Mouse (Mus musculus) heart, embryonic 15.5 days (tissue): Measurements from ENCODE around the gene Hoxa3. TPM values are rescaled to one million over a fixed set of nuclear protein-coding genes. Genes with fewer than 3 reads are reported as not detected.

ENCODE experiments used
- ATAC-seq: fragments of 200-750 bp; cut with Nextera tagmentation; replicated peaks from 2 replicates; pipeline ENCODE4 v1.8.0; 2017; ENCODE audit warnings: low read depth, moderate TSS enrichment; ENCODE audit not compliant: insufficient number of reproducible peaks, insufficient read depth, low FRiP score
- H3K27ac ChIP-seq: fragments of 300-500 bp; sonication (generic); 2 replicates; pipeline ENCODE4 v1.5.1; 2015; ENCODE audit warnings: mild to moderate bottlenecking, inconsistent platforms
- H3K27me3 ChIP-seq: fragments of 300-500 bp; sonication (generic); 2 replicates; pipeline ENCODE4 v1.6.1; 2015; ENCODE audit warnings: inconsistent platforms
- H3K36me3 ChIP-seq: fragments of 300-500 bp; sonication (generic); 2 replicates; pipeline ENCODE4 v1.6.1; 2015; ENCODE audit warnings: mild to moderate bottlenecking, inconsistent platforms
- H3K4me1 ChIP-seq: fragments of 300-500 bp; sonication (generic); replicated peaks from 2 replicates; pipeline ENCODE4 v1.6.1; 2015; ENCODE audit warnings: inconsistent platforms
- H3K4me2 ChIP-seq: fragments of 300-500 bp; sonication (generic); 2 replicates; pipeline ENCODE4 v1.6.1; 2015; ENCODE audit warnings: inconsistent platforms, mild to moderate bottlenecking, moderate library complexity
- H3K4me3 ChIP-seq: fragments of 300-500 bp; sonication (generic); 2 replicates; pipeline ENCODE4 v1.5.1; 2015; ENCODE audit warnings: mild to moderate bottlenecking, inconsistent platforms
- H3K9ac ChIP-seq: fragments of 300-500 bp; sonication (generic); 2 replicates; pipeline ENCODE4 v1.6.1; 2015; ENCODE audit warnings: mild to moderate bottlenecking, inconsistent platforms
- H3K9me3 ChIP-seq: fragments of 300-500 bp; sonication (generic); replicated peaks from 2 replicates; pipeline ENCODE4 v1.6.1; 2016; ENCODE audit warnings: inconsistent platforms
- WGBS: fragments of 180-500 bp; shearing (Covaris S2); methylation state at CpG from one replicate; pipeline ENCODE4 v1.1.7; 2015; ENCODE audit warnings: mixed read lengths; 5-methylcytosine and 5-hydroxymethylcytosine counted together
- polyA plus RNA-seq: library from polyadenylated mRNA; unstranded; fragments of >200 nt; fragmentation: Nextera tagmentation; extraction: Ambion mirVana; gene quantifications from 2 replicates; pipeline ENCODE4 v1.2.1, GENCODE M21; 2015

Hoxa3 gene
- polyA plus RNA-seq, 1 experiment from 2014 or later: 0.89 TPM

GRCm38 (mm10) chr6:52252775-52253376, 39.7 kb upstream of the Hoxa3 start:
- peaks cover 10% of the 10 kb centered on the region; the same call in 1 of the 2 replicates for H3K4me1 ChIP-seq
- no peak overlapping the region for H3K27ac ChIP-seq
- H3K4me2 ChIP-seq: no peak overlapping the region
- H3K27me3 ChIP-seq: peaks cover 93% of the 10 kb centered on the region
- no peak overlapping the region for H3K9ac ChIP-seq
- no peak for ATAC-seq
- H3K4me3 ChIP-seq: no peak overlapping the region; the same call in 1 of the 2 replicates
- no peaks in the 10 kb centered on the region for H3K36me3 ChIP-seq
- no peaks in the 10 kb centered on the region for H3K9me3 ChIP-seq
- WGBS: 1% methylated on average over 35 of the region's 35 CpGs

GRCm38 (mm10) chr6:52252016-52252774, 39.1 kb upstream of the Hoxa3 start:
- no peak overlapping the region for H3K4me2 ChIP-seq
- no peak for ATAC-seq
- WGBS: 5% methylated on average over 24 of the region's 24 CpGs
- H3K9me3 ChIP-seq: no peaks in the 10 kb centered on the region
- no peak overlapping the region for H3K27ac ChIP-seq
- H3K4me1 ChIP-seq: peaks cover 10% of the 10 kb centered on the region; the same call in 1 of the 2 replicates
- H3K36me3 ChIP-seq: no peaks in the 10 kb centered on the region
- no peak overlapping the region for H3K4me3 ChIP-seq
- H3K9ac ChIP-seq: no peak overlapping the region
- peaks cover 94% of the 10 kb centered on the region for H3K27me3 ChIP-seq

GRCm38 (mm10) chr6:52251177-52251879, 38.2 kb upstream of the Hoxa3 start:
- H3K27ac ChIP-seq: no peak overlapping the region
- peaks cover 10% of the 10 kb centered on the region for H3K4me1 ChIP-seq
- no peaks in the 10 kb centered on the region for H3K9me3 ChIP-seq
- H3K4me3 ChIP-seq: no peak overlapping the region
- H3K4me2 ChIP-seq: no peak overlapping the region
- H3K9ac ChIP-seq: no peak overlapping the region
- ATAC-seq: no peak
- no peaks in the 10 kb centered on the region for H3K36me3 ChIP-seq
- peaks cover 95% of the 10 kb centered on the region for H3K27me3 ChIP-seq
- 15% methylated on average over 7 of the region's 7 CpGs for WGBS

GRCm38 (mm10) chr6:52249826-52250225, 36.7 kb upstream of the Hoxa3 start:
- ATAC-seq: no peak
- Histone ChIP-seq H3K9me3 (no peaks in the 10 kb centered on the region), H3K4me3 (no peak overlapping the region), H3K4me1 (peaks cover 21% of the 10 kb centered on the region), H3K27me3 (peaks cover 97% of the 10 kb centered on the region), H3K9ac (no peak overlapping the region), H3K4me2 (no peak overlapping the region), H3K27ac (no peak overlapping the region), H3K36me3 (no peaks in the 10 kb centered on the region)
- WGBS: 6% methylated on average over 4 of the region's 4 CpGs

GRCm38 (mm10) chr6:52249415-52249738, 36.2 kb upstream of the Hoxa3 start:
- Histone ChIP-seq H3K9me3 (no peaks in the 10 kb centered on the region), H3K9ac (no peak overlapping the region), H3K4me1 (peaks cover 21% of the 10 kb centered on the region), H3K27me3 (peaks cover 98% of the 10 kb centered on the region), H3K4me3 (no peak overlapping the region), H3K27ac (no peak overlapping the region), H3K36me3 (no peaks in the 10 kb centered on the region), H3K4me2 (no peak overlapping the region; the same call in 1 of the 2 replicates)
- WGBS: 1% methylated on average over 16 of the region's 16 CpGs
- ATAC-seq: no peak

GRCm38 (mm10) chr6:52248638-52249414, 35.7 kb upstream of the Hoxa3 start:
- Histone ChIP-seq H3K27me3 (peaks cover 98% of the 10 kb centered on the region), H3K9me3 (no peaks in the 10 kb centered on the region), H3K4me1 (peaks cover 21% of the 10 kb centered on the region), H3K27ac (no peak overlapping the region), H3K36me3 (no peaks in the 10 kb centered on the region), H3K4me2 (no peak overlapping the region; the same call in 1 of the 2 replicates), H3K9ac (no peak overlapping the region), H3K4me3 (no peak overlapping the region)
- WGBS: 2% methylated on average over 27 of the region's 27 CpGs
- ATAC-seq: no peak

- H3K27me3 ChIP-seq: peaks cover 98% of the 10 kb centered on the region
- H3K9ac ChIP-seq: no peak overlapping the region
- H3K4me2 ChIP-seq: no peak overlapping the region
- peaks cover 15% of the 10 kb centered on the region for H3K4me1 ChIP-seq
- no peaks in the 10 kb centered on the region for H3K9me3 ChIP-seq
- H3K4me3 ChIP-seq: no peak overlapping the region
- WGBS: 2% methylated on average over 23 of the region's 23 CpGs
- no peak overlapping the region for H3K27ac ChIP-seq
- no peak for ATAC-seq
- H3K36me3 ChIP-seq: no peaks in the 10 kb centered on the region
These were observed 34.9 kb upstream of the Hoxa3 start for GRCm38 (mm10) chr6:52247766-52248637.

GRCm38 (mm10) chr6:52246916-52247315, 33.8 kb upstream of the Hoxa3 start:
- Histone ChIP-seq H3K4me1 (peaks cover 15% of the 10 kb centered on the region), H3K9ac (no peak overlapping the region), H3K9me3 (no peaks in the 10 kb centered on the region), H3K27me3 (peaks cover 98% of the 10 kb centered on the region), H3K36me3 (no peaks in the 10 kb centered on the region), H3K27ac (no peak overlapping the region), H3K4me2 (no peak overlapping the region), H3K4me3 (no peak overlapping the region)
- WGBS: 9% methylated on average over 3 of the region's 3 CpGs
- no peak for ATAC-seq

GRCm38 (mm10) chr6:52246403-52246803, 33.3 kb upstream of the Hoxa3 start:
- Histone ChIP-seq H3K4me2 (no peak overlapping the region), H3K4me3 (no peak overlapping the region; the same call in 1 of the 2 replicates), H3K9ac (no peak overlapping the region), H3K27ac (no peak overlapping the region), H3K36me3 (no peaks in the 10 kb centered on the region), H3K4me1 (peaks cover 15% of the 10 kb centered on the region), H3K27me3 (peaks cover 98% of the 10 kb centered on the region), H3K9me3 (no peaks in the 10 kb centered on the region)
- WGBS: 2% methylated on average over 26 of the region's 26 CpGs
- no peak for ATAC-seq

- Histone ChIP-seq H3K9ac (no peak within 1 kb of the TSS), H3K27me3 (peaks cover 98% of the 10 kb centered on the region), H3K27ac (no peak within 1 kb of the TSS), H3K4me3 (peak within 1 kb of the TSS; percentile 25), H3K9me3 (no peaks in the 10 kb centered on the region), H3K36me3 (no peaks in the 10 kb centered on the region), H3K4me1 (peaks cover 15% of the 10 kb centered on the region), H3K4me2 (peak within 1 kb of the TSS; percentile 30)
- 0 out of 2 replicates have a peak, but pooled peaks have one; percentile 17 for ATAC-seq
- WGBS: 1% methylated on average over 20 of the region's 20 CpGs
These were observed 32.6 kb upstream of the Hoxa3 start, which contains the start of gene Hoxa11 for GRCm38 (mm10) chr6:52245757-52246142. Hoxa11 (minus strand) TSS chr6:52245810.
